ENCODE assay signal across 20 mouse cellular contexts in the genomic region with DNA sequence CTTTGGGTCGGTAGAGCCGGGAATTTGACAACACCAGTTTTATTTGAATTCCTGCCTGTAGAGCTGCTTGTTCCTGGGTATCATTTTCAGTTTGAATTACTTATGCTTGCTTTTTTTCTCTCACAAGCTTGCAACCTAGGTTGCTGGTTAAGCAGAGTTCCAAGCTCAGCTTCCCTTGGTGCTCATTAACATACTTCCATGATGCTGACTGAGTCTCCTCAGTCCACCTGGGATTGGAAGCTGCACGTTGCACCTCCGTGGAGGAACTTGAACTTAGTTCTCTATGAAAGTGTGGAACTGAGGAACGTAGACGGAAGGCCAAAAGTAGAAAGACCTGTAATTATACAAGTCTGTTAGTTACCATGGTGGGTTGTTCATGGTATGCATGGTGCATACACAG. TPM values are rescaled to one million over a fixed set of nuclear protein-coding genes. Genes with fewer than 3 reads are reported as not detected.
DNase-seq lines count a peak whose midpoint lies in the region; ATAC-seq lines count a peak whose summit lies in the region.
"Had no signal": no experiment of that assay in that cellular context is flagged by ENCODE, and none has a peak within 500 bp of the region (broad histone marks: within the 10 kb centered on the region; RNA-seq: fewer than 3 reads in every experiment).

No protein-coding gene starts in this region.

- H3K27ac ChIP-seq in kidney, embryonic 16.5 days (ENCODE audit: low read length) = no peak overlapping the region
- no peak overlapping the region for H3K27ac ChIP-seq in liver, embryonic 11.5 days (ENCODE audit: low read depth, low read length)
- H3K27ac ChIP-seq in liver, embryonic 15.5 days (replicated peaks) = 0 out of 2 replicates have a peak overlapping the region, but pooled peaks have one; percentile 25
- H3K27ac ChIP-seq in forebrain, embryonic 13.5 days = no peak overlapping the region
- H3K27ac ChIP-seq: embryonic facial prominence, embryonic 13.5 days; forebrain, embryonic 12.5 days; hindbrain, embryonic 10.5 days had no signal

- DNase-seq in kidney, adult 9 months = peak; percentile 57
- DNase-seq in liver, embryonic 11.5 days (ENCODE audit: low spot score) = no peak
- no peak for DNase-seq in liver
- DNase-seq in left cerebral cortex, postnatal 10 days (ENCODE audit: extremely low spot score in 1 of 2, low spot score in 2 of 2) = no peak
- DNase-seq: adrenal gland, postnatal 14 days; cerebellum, adult 11-12 months; cerebellum, adult 9-10 months; cerebellum, postnatal 25 days; forebrain, postnatal 0 days; gastrocnemius, postnatal 25 days had no signal

- no peaks in the 10 kb centered on the region for H3K4me1 ChIP-seq in kidney, embryonic 16.5 days (ENCODE audit: insufficient read depth, low read length)
- H3K4me1 ChIP-seq in liver, embryonic 11.5 days (replicated peaks; ENCODE audit: control insufficient read depth, insufficient read depth, low read length) = peaks cover 21% of the 10 kb centered on the region
- peaks cover 32% of the 10 kb centered on the region for H3K4me1 ChIP-seq in liver, embryonic 15.5 days (replicated peaks)
- H3K4me1 ChIP-seq in forebrain, embryonic 13.5 days = peaks cover 4% of the 10 kb centered on the region
- H3K4me1 ChIP-seq: embryonic facial prominence, embryonic 13.5 days; heart, embryonic 12.5 days had no signal

- no peak overlapping the region for H3K4me2 ChIP-seq in kidney, embryonic 16.5 days (replicated peaks; ENCODE audit: low read depth, low read length)
- H3K4me2 ChIP-seq in liver, embryonic 11.5 days = peak overlapping the region; percentile 35
- H3K4me2 ChIP-seq in liver, embryonic 15.5 days = peak overlapping the region; percentile 44
- no peak overlapping the region for H3K4me2 ChIP-seq in forebrain, embryonic 13.5 days
- H3K4me2 ChIP-seq: embryonic facial prominence, embryonic 13.5 days; forebrain, embryonic 12.5 days; heart, embryonic 12.5 days had no signal

- H3K9ac ChIP-seq in kidney, embryonic 16.5 days (replicated peaks; ENCODE audit: low read length) = no peak overlapping the region
- H3K9ac ChIP-seq in liver, embryonic 11.5 days (ENCODE audit: low read depth, low read length) = 0 out of 2 replicates have a peak overlapping the region, but pooled peaks have one; percentile 2
- no peak overlapping the region for H3K9ac ChIP-seq in liver, embryonic 15.5 days
- H3K9ac ChIP-seq in forebrain, embryonic 13.5 days = no peak overlapping the region
- H3K9ac ChIP-seq: embryonic facial prominence, embryonic 13.5 days; forebrain, embryonic 12.5 days; forebrain, postnatal 0 days; heart, embryonic 12.5 days had no signal

- intact Hi-C loops in left cerebral cortex, postnatal 10 days (cut with DNase I) = no loop called here

- 80% methylated on average over 6 of the region's 6 CpGs for WGBS in kidney, embryonic 16.5 days
- WGBS in liver, embryonic 11.5 days = 89% methylated on average over 6 of the region's 6 CpGs
- 83% methylated on average over 6 of the region's 6 CpGs for WGBS in liver, embryonic 15.5 days (ENCODE audit: insufficient replicate concordance)
- 88% methylated on average over 6 of the region's 6 CpGs for WGBS in forebrain, embryonic 13.5 days

- no peak overlapping the region for H3K4me3 ChIP-seq in kidney, embryonic 16.5 days (ENCODE audit: low read length)
- no peak overlapping the region for H3K4me3 ChIP-seq in liver, embryonic 11.5 days (ENCODE audit: low read depth, low read length)
- H3K4me3 ChIP-seq in liver, embryonic 15.5 days (replicated peaks) = no peak overlapping the region
- no peak overlapping the region for H3K4me3 ChIP-seq in forebrain, embryonic 13.5 days
- H3K4me3 ChIP-seq: embryonic facial prominence, embryonic 13.5 days; forebrain, embryonic 12.5 days; heart, embryonic 12.5 days; hindbrain, embryonic 10.5 days had no signal

- H3K9me3 ChIP-seq in kidney, embryonic 16.5 days (ENCODE audit: low read length) = no peaks in the 10 kb centered on the region
- no peaks in the 10 kb centered on the region for H3K9me3 ChIP-seq in liver, embryonic 11.5 days (ENCODE audit: control insufficient read depth, low read length)
- no peaks in the 10 kb centered on the region for H3K9me3 ChIP-seq in liver, embryonic 15.5 days (replicated peaks)
- no peaks in the 10 kb centered on the region for H3K9me3 ChIP-seq in forebrain, embryonic 13.5 days (replicated peaks)
- H3K9me3 ChIP-seq: embryonic facial prominence, embryonic 13.5 days; forebrain, embryonic 12.5 days; heart, embryonic 12.5 days; hindbrain, embryonic 10.5 days had no signal

- no peaks in the 10 kb centered on the region for H3K36me3 ChIP-seq in kidney, embryonic 16.5 days (ENCODE audit: insufficient read depth, low read length)
- H3K36me3 ChIP-seq in liver, embryonic 11.5 days (ENCODE audit: control insufficient read depth, insufficient read depth, low read length) = no peaks in the 10 kb centered on the region
- no peaks in the 10 kb centered on the region for H3K36me3 ChIP-seq in liver, embryonic 15.5 days (replicated peaks)
- no peaks in the 10 kb centered on the region for H3K36me3 ChIP-seq in forebrain, embryonic 13.5 days (ENCODE audit: poor library complexity, severe bottlenecking)
- H3K36me3 ChIP-seq: embryonic facial prominence, embryonic 13.5 days; forebrain, embryonic 12.5 days; heart, embryonic 12.5 days; hindbrain, embryonic 10.5 days had no signal

- no peaks in the 10 kb centered on the region for H3K27me3 ChIP-seq in kidney, embryonic 16.5 days (ENCODE audit: insufficient read depth, low read length)
- H3K27me3 ChIP-seq in liver, embryonic 11.5 days (replicated peaks; ENCODE audit: control insufficient read depth, insufficient read depth, low read length) = no peaks in the 10 kb centered on the region
- no peaks in the 10 kb centered on the region for H3K27me3 ChIP-seq in liver, embryonic 15.5 days
- H3K27me3 ChIP-seq in forebrain, embryonic 13.5 days = no peaks in the 10 kb centered on the region
- H3K27me3 ChIP-seq: CH12.LX; embryonic facial prominence, embryonic 13.5 days; forebrain, embryonic 12.5 days; heart, embryonic 12.5 days; Patski had no signal

- no peak for ATAC-seq in kidney, embryonic 16.5 days (ENCODE audit: low FRiP score, low TSS enrichment)
- no peak for ATAC-seq in liver, embryonic 11.5 days (replicated peaks; ENCODE audit: low FRiP score)
- ATAC-seq in liver, embryonic 15.5 days (ENCODE audit: insufficient read depth) = no peak
- no peak for ATAC-seq in forebrain, embryonic 13.5 days
- ATAC-seq: activated CD4-positive, CD25-positive, alpha-beta regulatory T cell, adult 4 months; forebrain, postnatal 0 days; Patski had no signal

RNA-seq across cellular contexts. Expression of a gene that starts 16.1 kb away (rescaled TPM):
- 18.3 and 20.8 TPM in 2 replicates for polyA plus RNA-seq in kidney, embryonic 16.5 days (2015; fragmentation: Nextera tagmentation; extraction: Ambion mirVana)
- 12.0 and 12.5 TPM in 2 replicates for polyA plus RNA-seq in liver, embryonic 11.5 days (2014; fragmentation: Nextera tagmentation; extraction: Ambion mirVana)
- 3.8 and 4.6 TPM in 2 replicates for polyA plus RNA-seq in liver, embryonic 15.5 days (2015; fragmentation: Nextera tagmentation; extraction: Ambion mirVana)
- 11.1 and 12.3 TPM in 2 replicates for polyA plus RNA-seq in forebrain, embryonic 13.5 days (2015; fragmentation: Nextera tagmentation; extraction: Ambion mirVana)
- 10 to 100 TPM; 67.9 to 75.9 TPM for total RNA-seq in left cerebral cortex, postnatal 10 days (2021)

RNA-seq across cellular contexts. Expression of a gene that starts 48.7 kb away (rescaled TPM):
- 42.9 and 50.2 TPM in 2 replicates for polyA plus RNA-seq in kidney, embryonic 16.5 days (2015; fragmentation: Nextera tagmentation; extraction: Ambion mirVana)
- polyA plus RNA-seq in liver, embryonic 11.5 days (2014; fragmentation: Nextera tagmentation; extraction: Ambion mirVana) = 22.3 and 22.5 TPM in 2 replicates
- polyA plus RNA-seq in liver, embryonic 15.5 days (2015; fragmentation: Nextera tagmentation; extraction: Ambion mirVana) = 3.2 and 3.6 TPM in 2 replicates
- 20.5 and 21.1 TPM in 2 replicates for polyA plus RNA-seq in forebrain, embryonic 13.5 days (2015; fragmentation: Nextera tagmentation; extraction: Ambion mirVana)
- 10 to 100 TPM; 10.6 to 11.3 TPM for total RNA-seq in left cerebral cortex, postnatal 10 days (2021)

Comparison
In these comparisons a context has a peak if more than half of its experiments do, and no peak if none do; other contexts are left out.
1. H3K4me2 ChIP-seq: peak in liver, embryonic 11.5 days (single experiment) and liver, embryonic 15.5 days (single experiment); none in kidney, embryonic 16.5 days (single experiment) and forebrain, embryonic 13.5 days (single experiment).